Mouse (Mus musculus) neural tube, embryonic 12.5 days (tissue): ENCODE results near the gene Dock6. TPM values are rescaled to one million over a fixed set of nuclear protein-coding genes. Genes with fewer than 3 reads are reported as not detected.
A peak's percentile ranks its signal among the peaks of the same experiment; 100 is the strongest.

Experiments used
- ATAC-seq: fragments of 200-750 bp; cut with Nextera tagmentation; 2 replicates; pipeline ENCODE4 v1.8.0; 2017; ENCODE audit warnings: low read depth, mild to moderate bottlenecking, moderate TSS enrichment, moderate library complexity; ENCODE audit not compliant: low FRiP score
- H3K27ac ChIP-seq: fragments of 300-500 bp; sonication (generic); 2 replicates; pipeline ENCODE4 v1.5.1; 2016
- H3K27me3 ChIP-seq: fragments of 300-500 bp; sonication (generic); replicated peaks from 2 replicates; pipeline ENCODE4 v1.6.1; 2016; ENCODE audit warnings: mild to moderate bottlenecking
- H3K36me3 ChIP-seq: fragments of 300-500 bp; sonication (generic); 2 replicates; pipeline ENCODE4 v1.6.1; 2016; ENCODE audit warnings: mild to moderate bottlenecking
- H3K4me1 ChIP-seq: fragments of 300-500 bp; sonication (generic); 2 replicates; pipeline ENCODE4 v1.6.1; 2016
- H3K4me2 ChIP-seq: fragments of 300-500 bp; sonication (generic); replicated peaks from 2 replicates; pipeline ENCODE4 v1.6.1; 2016; ENCODE audit warnings: mild to moderate bottlenecking
- H3K4me3 ChIP-seq: fragments of 300-500 bp; sonication (generic); 2 replicates; pipeline ENCODE4 v1.5.1; 2016
- H3K9ac ChIP-seq: fragments of 300-500 bp; sonication (generic); 2 replicates; pipeline ENCODE4 v1.6.1; 2016; ENCODE audit warnings: mild to moderate bottlenecking
- H3K9me3 ChIP-seq: fragments of 300-500 bp; sonication (generic); 2 replicates; pipeline ENCODE4 v1.6.1; 2016; ENCODE audit warnings: mild to moderate bottlenecking
- WGBS: fragments of 180-500 bp; shearing (Covaris S2); methylation state at CpG from one replicate; pipeline ENCODE4 v1.1.7; 2016; 5-methylcytosine and 5-hydroxymethylcytosine counted together
- microRNA-seq: library from miRNA; unstranded; fragments of <30 nt; microRNA quantifications from one replicate; pipeline ENCODE4, GENCODE M21; 2017
- polyA plus RNA-seq: library from polyadenylated mRNA; unstranded; fragments of >200 nt; fragmentation: Nextera tagmentation; extraction: Ambion mirVana; gene quantifications from 2 replicates; pipeline ENCODE4 v1.2.1, GENCODE M21; 2016

Gene Dock6
- polyA plus RNA-seq, 1 experiment from 2014 or later = 26.2 TPM

GRCm38 (mm10) chr9:21750370-21750769 is 102.1 kb downstream of the Dock6 start:
- no peak for ATAC-seq
- H3K36me3 ChIP-seq = peaks cover 51% of the 10 kb centered on the region
- WGBS = 89% methylated on average over 3 of the region's 3 CpGs

More at GRCm38 (mm10) chr9:21750370-21750769, 102.1 kb downstream of the Dock6 start:
- no peaks in the 10 kb centered on the region for H3K27me3 ChIP-seq
- H3K9ac ChIP-seq = no peak overlapping the region
- H3K9me3 ChIP-seq = no peaks in the 10 kb centered on the region; the same call in 1 of the 2 replicates
- H3K4me2 ChIP-seq = no peak overlapping the region
- H3K4me1 ChIP-seq = no peaks in the 10 kb centered on the region
- no peak overlapping the region for H3K27ac ChIP-seq
- no peak overlapping the region for H3K4me3 ChIP-seq

Small RNA genes lying within 50 kb of the gene (microRNA-seq; reads per million reads assigned to microRNA genes)
- 2.8 reads per million, percentile 7 among the genes with 10 or more reads in this experiment for gene Mir7083

Other genes starting within 250 kb of the Dock6 start
- 178 and 186 TPM in 2 replicates for gene Smarca4, start 236.5 kb downstream of the Dock6 start, polyA plus RNA-seq
- 30.4 and 33.2 TPM in 2 replicates for gene Ldlr, start 129.2 kb downstream of the Dock6 start, polyA plus RNA-seq
- 59.9 and 73.5 TPM in 2 replicates for gene Spc24, start 92.3 kb downstream of the Dock6 start, polyA plus RNA-seq
- 7.2 and 8.5 TPM in 2 replicates for gene Kank2, start 53.9 kb downstream of the Dock6 start, polyA plus RNA-seq
- gene Angptl8, start 17.1 kb downstream of the Dock6 start, polyA plus RNA-seq = 0.53 TPM in 1 of 2 replicates, not detected in the other
- gene Rab3d, start 65.6 kb upstream of the Dock6 start, polyA plus RNA-seq = 19.3 and 21.3 TPM in 2 replicates
- gene Ccdc159, start 74.8 kb upstream of the Dock6 start, polyA plus RNA-seq = 6.4 and 6.6 TPM in 2 replicates
- gene Tmem205, start 74.9 kb upstream of the Dock6 start, polyA plus RNA-seq = 36.1 and 42.3 TPM in 2 replicates
- gene Plppr2, start 84.4 kb upstream of the Dock6 start, polyA plus RNA-seq = 53.3 and 56.2 TPM in 2 replicates
- 8.1 and 9.7 TPM in 2 replicates for gene Swsap1, start 103.1 kb upstream of the Dock6 start, polyA plus RNA-seq
- gene Epor, start 110.9 kb upstream of the Dock6 start, polyA plus RNA-seq = 3.5 and 4.0 TPM in 2 replicates
- 2.0 and 2.8 TPM in 2 replicates for gene Rgl3, start 136.8 kb upstream of the Dock6 start, polyA plus RNA-seq
- 2.7 and 3.6 TPM in 2 replicates for gene Ccdc151, start 150.0 kb upstream of the Dock6 start, polyA plus RNA-seq
- gene Prkcsh, start 150.2 kb upstream of the Dock6 start, polyA plus RNA-seq = 104 and 109 TPM in 2 replicates
- 73.5 and 77.9 TPM in 2 replicates for gene Elavl3, start 199.4 kb upstream of the Dock6 start, polyA plus RNA-seq
- gene Gm49318, start 218.6 kb upstream of the Dock6 start, polyA plus RNA-seq = not detected in 2 replicates
- gene Zfp653, start 218.7 kb upstream of the Dock6 start, polyA plus RNA-seq = 19.6 and 20.7 TPM in 2 replicates
- 46.7 and 47.3 TPM in 2 replicates for gene Ecsit, start 232.8 kb upstream of the Dock6 start, polyA plus RNA-seq
- 0.39 and 1.4 TPM in 2 replicates for gene Cnn1, start 246.6 kb upstream of the Dock6 start, polyA plus RNA-seq